Mouse (Mus musculus) adrenal gland, adult 18-20 months (tissue): ENCODE measurements around the gene Sept1. TPM values are rescaled to one million over a fixed set of nuclear protein-coding genes. Genes with fewer than 3 reads are reported as not detected.
A peak's percentile ranks its signal among the peaks of the same experiment; 100 is the strongest.

Experiments
- DNase-seq, 2 experiments: peaks; one replicate each; pipeline ENCODE4 v3.0.0; 2021 to 2022; ENCODE audit warnings: low spot score in 2 of 2
- long read RNA-seq, 2 experiments: library from polyadenylated mRNA; stranded (forward); transcript quantifications; one replicate each; pipeline ENCODE4 v2.0.0; 2021
- total RNA-seq, 2 experiments: library from RNA; stranded (reverse); gene quantifications; 1 replicate in 1 of 2; 2 replicates in 1 of 2; pipeline ENCODE4 v1.2.3; 2021

Sept1 gene
- total RNA-seq, result 1 to 10 TPM; 7.8 to 8.7 TPM
- long read RNA-seq, experiment 1, partial matches to known transcripts, result 0 of 2 reads
- long read RNA-seq, experiment 1, other reads (novel, unspliced or antisense), result 0 of 2 reads
- long read RNA-seq, experiment 2, partial matches to known transcripts, result 0 of 2 reads
- long read RNA-seq, experiment 2, other reads (novel, unspliced or antisense), result 1 of 2 reads

DNA sequence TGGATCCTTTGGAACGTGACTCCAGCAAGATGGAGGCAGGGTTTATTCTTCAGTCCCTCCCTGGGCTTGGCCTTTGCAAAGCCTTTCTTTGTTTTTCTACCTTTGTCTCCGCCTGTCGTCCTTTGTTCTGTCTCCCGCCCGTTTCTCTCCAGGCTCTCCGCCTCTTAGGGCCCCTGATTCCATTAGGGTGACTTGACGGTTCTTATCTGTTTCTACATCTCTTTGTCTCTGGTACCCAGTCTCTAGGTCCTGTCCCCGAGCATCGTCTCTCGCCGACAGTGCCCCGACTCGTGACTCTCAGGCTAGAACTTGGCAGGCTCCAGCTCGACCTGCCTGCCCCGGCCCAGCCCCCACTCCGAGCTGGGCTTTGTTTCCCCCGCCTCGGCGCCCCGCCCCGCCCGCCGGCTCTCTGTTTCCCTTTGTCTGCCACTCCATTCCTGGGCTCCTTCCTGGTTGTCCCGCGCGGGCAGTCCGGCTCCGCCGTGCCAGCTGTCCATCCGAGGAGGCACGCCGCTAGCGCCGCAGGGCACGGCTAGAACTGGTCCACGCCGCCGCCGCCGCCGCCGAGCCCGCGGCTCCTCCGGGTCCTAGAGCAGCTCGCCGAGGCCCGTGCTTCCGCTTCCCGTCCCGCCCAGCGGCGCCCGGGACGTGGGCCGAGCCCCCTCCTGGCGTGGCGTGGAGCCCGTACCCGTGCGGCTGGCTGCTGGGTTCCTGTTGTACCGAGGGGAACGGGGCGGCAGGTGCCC is at the start of gene Sept1, which contains the start of gene Zfp553:
Gene Sept1, minus strand, starts transcription at position 509 of the 746 bp plus-strand sequence.
Gene Zfp553, plus strand, starts transcription at position 440 of the 746 bp plus-strand sequence.
- peak; percentile 79 for DNase-seq

DNA sequence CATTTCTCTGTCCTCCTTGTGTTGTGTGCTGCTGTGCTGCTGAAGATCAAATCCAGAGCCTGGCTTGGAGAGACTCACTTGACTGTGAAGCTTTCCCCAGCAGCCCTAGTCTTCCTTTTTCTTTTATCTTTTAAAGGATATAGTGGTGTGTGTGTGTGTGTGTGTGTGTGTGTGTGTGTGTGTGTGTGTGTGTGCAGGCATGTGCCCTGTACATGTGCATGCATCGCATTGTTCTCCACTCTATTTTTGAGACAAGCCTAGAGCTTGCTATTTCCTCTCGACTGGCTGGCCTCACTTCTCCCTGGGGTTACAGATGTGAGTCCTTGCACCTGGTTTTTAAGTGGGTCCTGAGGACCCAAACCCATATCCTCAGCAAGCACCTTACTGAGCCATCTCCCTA is 49.3 kb upstream of the Sept1 start:
- DNase-seq, result no peak

- no peak for DNase-seq
These were observed 48.2 kb upstream of the Sept1 start for GRCm38 (mm10) chr7:127281114-127281513.

- no peak for DNase-seq
These were observed 47.2 kb upstream of the Sept1 start for GRCm38 (mm10) chr7:127280092-127280491.

DNA sequence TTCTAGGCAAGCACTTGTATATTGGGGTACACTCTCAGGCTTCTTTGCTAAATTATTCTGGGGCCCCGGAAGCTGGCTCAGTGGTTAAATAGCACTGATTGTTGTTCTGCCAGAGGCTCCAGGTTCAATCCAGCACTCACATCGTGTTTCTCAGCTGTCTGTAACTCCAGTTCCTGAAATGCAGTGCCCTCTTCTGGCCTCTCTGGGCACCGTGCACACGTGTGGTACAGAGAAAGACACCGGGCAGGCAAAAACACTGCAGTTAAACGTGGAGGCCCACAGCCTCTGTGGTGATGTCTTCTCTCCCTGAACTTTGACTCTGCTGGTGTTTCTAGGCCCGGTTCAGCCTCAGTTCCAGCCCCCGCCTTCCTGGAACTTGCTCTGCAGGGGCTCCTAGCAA is 45.4 kb upstream of the Sept1 start:
- DNase-seq, result peak in 1 of 2 experiments; percentile 35

DNA sequence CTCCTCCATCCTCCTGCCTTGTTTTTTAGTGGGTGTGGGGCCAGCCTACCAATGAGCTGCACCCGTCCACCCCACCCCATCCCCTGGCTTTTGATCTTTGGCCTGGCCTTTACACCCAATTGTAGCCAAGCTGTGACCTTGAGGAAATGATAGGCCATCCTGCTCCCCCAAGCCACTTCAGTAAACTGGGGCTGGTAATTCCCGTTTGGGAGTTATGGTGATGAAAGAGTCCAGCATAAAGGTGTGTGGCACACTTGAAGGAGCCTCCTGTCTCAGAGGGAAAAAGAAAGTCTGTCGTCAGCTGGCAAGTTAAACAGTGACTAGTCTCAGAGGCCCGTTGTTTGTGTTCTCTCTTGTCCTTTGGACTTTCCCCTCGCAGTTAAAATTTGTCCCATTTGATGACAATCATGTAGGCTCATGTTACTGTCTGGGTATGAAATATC is 43.6 kb upstream of the Sept1 start:
- DNase-seq, result no peak

- peak; percentile 93 to 97 for DNase-seq
These were observed 41.2 kb upstream of the Sept1 start, which contains the start of gene Sephs2 for GRCm38 (mm10) chr7:127273925-127274789. Sephs2 (minus strand) TSS chr7:127274055.

DNA sequence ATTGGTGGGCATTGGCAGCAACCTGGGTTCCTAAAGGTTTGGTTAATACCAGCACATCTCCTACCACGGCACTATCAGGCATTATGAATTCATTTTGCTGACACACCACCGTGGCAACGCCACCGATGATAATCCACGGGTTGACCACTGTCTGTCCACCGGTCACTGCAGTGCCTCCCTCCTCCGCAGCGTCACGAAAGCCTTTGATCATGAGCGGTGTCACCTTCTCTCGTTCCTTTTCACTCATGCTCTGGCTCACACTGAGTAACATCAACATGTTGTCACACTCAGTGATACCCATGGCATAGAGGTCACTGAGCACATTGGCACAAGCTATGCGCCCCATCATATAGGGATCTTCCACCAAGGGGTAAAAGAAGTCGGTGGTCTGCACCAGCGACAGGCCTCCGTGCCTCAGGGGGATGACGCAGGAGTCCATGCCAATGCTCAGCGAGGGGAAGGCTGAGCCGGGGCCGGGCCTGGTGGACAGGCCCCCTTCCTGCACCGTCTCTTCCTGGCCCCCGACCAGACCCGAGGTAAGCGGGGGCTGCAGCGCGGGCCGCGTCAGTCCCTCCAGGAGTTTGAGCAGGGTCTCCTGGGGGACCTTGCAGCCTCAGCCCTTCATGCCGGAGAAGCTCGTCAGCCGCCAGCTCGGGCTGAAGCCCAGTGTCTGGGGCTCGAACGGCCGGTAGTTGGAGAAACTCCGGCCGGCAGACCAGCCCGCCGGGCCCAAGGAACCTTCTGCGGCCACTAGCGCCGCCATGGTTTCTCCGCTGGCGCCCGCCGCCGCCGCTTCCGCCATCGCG is 40.4 kb upstream of the Sept1 start:
- DNase-seq, result no peak

- DNase-seq, result no peak
These were observed 39.6 kb upstream of the Sept1 start for GRCm38 (mm10) chr7:127272566-127272965.

GRCm38 (mm10) chr7:127271093-127271492 is 38.2 kb upstream of the Sept1 start:
- DNase-seq, result no peak

- DNase-seq, result no peak
These were observed 37.7 kb upstream of the Sept1 start for GRCm38 (mm10) chr7:127270666-127271065.

DNA sequence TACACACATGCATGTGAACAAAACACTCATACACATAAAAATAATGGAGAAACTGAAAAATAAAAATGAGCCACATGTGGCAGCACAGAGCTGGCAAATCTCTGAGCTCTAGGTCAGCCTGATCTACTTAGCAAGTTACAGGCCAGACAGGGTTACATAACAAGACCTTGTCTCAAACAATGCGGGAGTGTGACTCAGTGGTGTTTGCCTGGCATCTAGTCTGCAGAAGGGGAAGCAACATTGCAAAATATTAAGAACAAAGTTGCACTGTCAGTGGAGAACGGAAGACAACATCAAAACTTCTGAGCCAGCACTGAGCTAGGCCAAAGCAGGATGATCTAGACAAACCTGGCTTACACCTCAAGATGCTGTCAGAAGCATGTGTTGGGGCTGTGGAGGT is 37.3 kb upstream of the Sept1 start:
- DNase-seq, result no peak

DNA sequence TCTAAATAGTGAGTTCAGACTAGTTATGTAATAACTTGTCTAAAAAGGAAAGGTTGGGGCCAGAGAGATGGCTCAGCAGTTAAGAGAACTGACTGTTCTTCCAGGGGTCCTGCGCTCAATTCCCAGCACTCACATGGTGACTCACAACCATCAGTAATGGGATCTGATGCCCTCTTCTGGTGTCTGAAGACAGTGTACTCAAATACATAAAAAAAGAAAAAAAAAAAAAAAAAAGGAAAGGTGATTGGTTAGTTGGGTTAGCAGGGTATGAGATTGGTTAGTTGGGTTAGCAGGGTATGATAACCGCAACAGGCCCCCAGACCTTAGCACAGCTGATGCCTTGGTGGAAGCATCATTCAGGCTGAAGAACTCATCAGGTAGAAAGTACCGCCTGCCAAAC is 30.6 kb upstream of the Sept1 start:
- DNase-seq, result no peak

DNA sequence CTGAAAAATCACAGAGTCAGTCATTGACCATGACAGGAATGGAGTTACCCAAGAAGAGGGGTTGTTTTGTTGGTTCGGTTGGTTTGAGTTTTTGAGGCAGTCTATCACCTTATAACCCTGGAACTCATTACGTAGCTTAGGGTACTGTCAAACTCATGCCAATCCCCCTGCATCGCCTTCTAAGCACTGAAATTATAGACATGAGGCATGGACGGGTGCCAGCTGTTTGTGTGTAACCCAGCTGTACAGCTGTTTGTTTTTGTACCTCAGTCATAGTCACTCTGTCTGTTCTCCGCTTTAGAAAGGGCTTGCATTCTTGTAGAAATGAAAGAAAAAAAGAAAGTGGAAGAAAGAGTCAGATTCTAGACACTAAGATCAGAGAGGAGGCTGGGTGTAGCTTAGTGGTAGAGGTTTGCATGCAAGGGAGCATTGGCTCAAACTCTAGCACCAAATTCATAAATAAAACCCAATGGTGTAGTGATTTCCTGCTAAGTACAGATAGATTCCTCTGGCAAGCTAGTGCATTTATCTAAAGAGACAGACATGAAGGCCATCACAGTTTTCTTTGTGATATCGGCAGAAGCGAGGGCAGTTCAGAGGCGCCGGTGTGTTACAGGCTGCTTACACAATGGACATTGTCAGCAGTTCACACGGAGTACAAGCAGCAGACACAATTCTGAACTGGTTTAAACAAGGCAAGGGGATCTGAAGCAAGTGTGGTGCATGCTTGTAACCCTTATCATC is 29.5 kb upstream of the Sept1 start:
- DNase-seq, result no peak

GRCm38 (mm10) chr7:127260309-127261111 is 27.6 kb upstream of the Sept1 start, which contains the start of gene Dctpp1:
Dctpp1 (minus strand) TSS chr7:127260709.
- peak; percentile 88 to 90 for DNase-seq

DNA sequence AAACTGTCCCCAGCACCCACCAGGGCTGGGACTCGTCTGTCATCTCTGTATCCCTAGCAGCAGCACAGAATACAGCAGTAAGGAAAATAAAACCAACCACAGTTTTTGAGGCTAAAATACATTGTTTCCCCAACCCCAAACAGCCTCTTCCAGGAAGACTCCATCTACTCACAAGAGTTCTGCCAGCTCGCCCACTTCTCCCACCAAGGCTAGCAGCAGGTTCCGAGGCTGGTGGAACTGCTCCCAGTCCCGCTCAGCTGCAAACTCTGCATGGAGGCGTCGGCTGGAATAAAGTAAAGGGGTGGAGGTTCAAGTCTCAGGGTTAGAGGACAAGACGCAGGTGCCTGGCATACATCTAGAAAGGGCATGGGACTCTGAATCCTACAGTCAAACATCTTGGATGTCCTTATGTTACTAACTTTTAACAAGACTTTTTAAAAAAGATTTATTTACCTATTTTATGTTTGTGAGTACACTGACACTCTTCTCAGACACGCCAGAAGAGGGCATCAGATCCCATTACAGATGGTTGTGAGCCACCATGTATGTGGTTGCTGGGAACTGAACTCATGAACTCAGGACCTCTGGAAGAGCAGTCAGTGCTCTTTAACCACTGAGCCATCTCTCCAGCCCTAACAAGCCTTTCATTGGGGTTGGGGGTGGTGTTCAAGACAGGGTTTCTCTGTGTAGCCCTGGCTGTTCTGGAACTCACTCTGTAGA is 26.4 kb upstream of the Sept1 start:
- no peak for DNase-seq

DNA sequence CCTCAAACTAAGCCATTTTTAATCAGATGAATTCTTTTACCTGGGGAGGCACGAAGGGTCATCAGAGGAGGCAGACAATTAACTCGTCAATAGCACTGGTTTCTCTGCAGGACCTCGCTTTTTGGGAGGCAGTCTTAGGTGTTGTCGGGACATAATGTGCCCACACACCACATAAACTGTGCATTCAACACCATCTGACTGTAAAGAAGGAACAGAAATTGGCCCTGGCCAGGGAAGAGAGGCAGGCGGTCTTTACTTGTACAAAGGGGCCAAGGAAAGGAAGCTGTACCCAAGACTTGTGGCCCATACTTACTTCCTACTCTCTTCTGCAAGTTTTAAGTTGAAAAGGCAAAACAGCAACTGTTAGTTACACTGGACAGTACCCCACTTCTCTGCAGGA is 23.6 kb upstream of the Sept1 start:
- DNase-seq, result no peak

DNA sequence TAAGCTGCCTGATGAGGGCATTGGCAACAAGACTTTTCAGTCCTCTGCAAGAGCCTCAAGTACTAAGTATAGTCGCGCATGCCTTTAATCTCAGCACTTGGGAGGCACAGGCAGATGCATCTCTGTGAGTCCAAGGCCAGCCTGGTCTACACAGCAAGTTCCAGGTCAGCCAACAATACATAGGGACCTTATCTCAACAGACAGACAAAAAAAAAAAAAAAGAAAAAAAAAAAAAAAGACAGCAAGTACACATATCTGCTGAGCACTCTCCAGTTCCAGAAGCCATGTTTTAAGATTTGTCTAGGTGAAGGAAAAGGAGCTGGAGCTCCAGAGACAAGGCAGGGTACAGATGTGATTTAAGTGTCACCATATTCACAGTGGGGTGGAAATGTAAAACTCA is 23.0 kb upstream of the Sept1 start:
- DNase-seq, result no peak
